ENCODE assay signal across 23 mouse cellular contexts in genomic region chr2:125788351-125788750, GRCm38 (mm10). TPM values are rescaled to one million over a fixed set of nuclear protein-coding genes. Genes with fewer than 3 reads are reported as not detected.
DNase-seq lines count a peak whose midpoint lies in the region; ATAC-seq and TF ChIP-seq lines count a peak whose summit lies in the region.
"Had no signal": no experiment of that assay in that cellular context is flagged by ENCODE, and none has a peak within 500 bp of the region (broad histone marks: within the 10 kb centered on the region; RNA-seq: fewer than 3 reads in every experiment).

No protein-coding gene starts in this region.

- no peak for TF ChIP-seq EP300 in MEL (IDR thresholded peaks at IDR 0.05; ENCODE audit: low read depth in 1 of 2, low read length in 2 of 2)

- no peaks in the 10 kb centered on the region for H3K9me3 ChIP-seq in MEL (replicated peaks; ENCODE audit: insufficient read depth, low read length)
- H3K9me3 ChIP-seq in hindbrain, embryonic 11.5 days (ENCODE audit: control insufficient read depth, low read length): no peaks in the 10 kb centered on the region
- no peaks in the 10 kb centered on the region for H3K9me3 ChIP-seq in forebrain, embryonic 15.5 days
- H3K9me3 ChIP-seq: embryonic facial prominence, embryonic 15.5 days; forebrain, embryonic 10.5 days; hindbrain, embryonic 12.5 days; limb, embryonic 15.5 days; midbrain, embryonic 15.5 days had no signal

- ATAC-seq in granulocyte monocyte progenitor cell, adult 5-6 weeks (replicated peaks; ENCODE audit: poor library complexity, severe bottlenecking): peak; percentile 15; the same call in 1 of the 2 replicates
- no peak for ATAC-seq in hindbrain, embryonic 11.5 days (ENCODE audit: low FRiP score)
- no peak for ATAC-seq in forebrain, embryonic 15.5 days (replicated peaks)
- ATAC-seq: lung, postnatal 0 days; midbrain, embryonic 15.5 days; Patski had no signal

- H3K9ac ChIP-seq in MEL (ENCODE audit: control insufficient read depth, low read depth, low read length, poor library complexity, severe bottlenecking): no peak overlapping the region
- H3K9ac ChIP-seq in hindbrain, embryonic 11.5 days (ENCODE audit: low read depth, low read length): no peak overlapping the region
- H3K9ac ChIP-seq in forebrain, embryonic 15.5 days (replicated peaks): no peak overlapping the region
- H3K9ac ChIP-seq: embryonic facial prominence, embryonic 15.5 days; hindbrain, embryonic 12.5 days; limb, embryonic 15.5 days; midbrain, embryonic 15.5 days had no signal

- no peak overlapping the region for H3K4me2 ChIP-seq in hindbrain, embryonic 11.5 days (replicated peaks; ENCODE audit: low read depth, low read length)
- no peak overlapping the region for H3K4me2 ChIP-seq in forebrain, embryonic 15.5 days (replicated peaks)
- H3K4me2 ChIP-seq: embryonic facial prominence, embryonic 15.5 days; hindbrain, embryonic 12.5 days; limb, embryonic 15.5 days; midbrain, embryonic 15.5 days had no signal

- no peak overlapping the region for H3K4me3 ChIP-seq in MEL (ENCODE audit: control insufficient read depth in 1 of 2, insufficient read depth in 1 of 2, low read depth in 2 of 2, low read length in 2 of 2)
- H3K4me3 ChIP-seq in hindbrain, embryonic 11.5 days (ENCODE audit: low read depth, low read length): no peak overlapping the region
- H3K4me3 ChIP-seq in forebrain, embryonic 15.5 days: no peak overlapping the region
- H3K4me3 ChIP-seq: embryonic facial prominence, embryonic 15.5 days; forebrain, embryonic 10.5 days; hindbrain, embryonic 12.5 days; limb, embryonic 15.5 days; midbrain, embryonic 15.5 days had no signal

- TF ChIP-seq CTCF in MEL (IDR thresholded peaks at IDR 0.05 in 2 of 3, conservative IDR thresholded peaks at IDR 0.05 in 1 of 3; ENCODE audit: control insufficient read depth in 1 of 3, insufficient read depth in 1 of 3, low read depth in 2 of 3, low read length in 3 of 3, poor library complexity in 1 of 3, severe bottlenecking in 1 of 3): no peak

- peaks cover 0 to 24% of the 10 kb centered on the region in 2 experiments; a peak in 3 of 4 replicates for H3K4me1 ChIP-seq in MEL (ENCODE audit: control insufficient read depth in 1 of 2, insufficient read depth in 2 of 2, low read length in 2 of 2)
- no peaks in the 10 kb centered on the region for H3K4me1 ChIP-seq in hindbrain, embryonic 11.5 days (replicated peaks; ENCODE audit: control insufficient read depth, insufficient read depth, low read length)
- no peaks in the 10 kb centered on the region for H3K4me1 ChIP-seq in forebrain, embryonic 15.5 days
- H3K4me1 ChIP-seq: limb, embryonic 15.5 days had no signal

- peak; percentile 21 for DNase-seq in lung, postnatal 36 days
- no peak for DNase-seq in lung, postnatal 4 days
- peak; percentile 20 for DNase-seq in MEL (ENCODE audit: low read depth, low spot score)
- DNase-seq in hindbrain, embryonic 11.5 days (ENCODE audit: low spot score): no peak
- DNase-seq in thymus, postnatal 36 days: no peak
- DNase-seq: adrenal gland, postnatal 14 days; cerebellum, adult 18-20 months; cerebellum, postnatal 25 days; gastrocnemius, postnatal 14 days; layer of hippocampus, postnatal 36 days; retina, postnatal 1 day; right cerebral cortex, postnatal 4 days; thymus, postnatal 14 days had no signal

- H3K79me2 ChIP-seq in MEL (ENCODE audit: control insufficient read depth, insufficient read depth, low read length, poor library complexity): no peaks in the 10 kb centered on the region

- TF ChIP-seq RAD21 in MEL (IDR thresholded peaks at IDR 0.05; ENCODE audit: low read depth, low read length): no peak

- H3K27me3 ChIP-seq in MEL (ENCODE audit: control insufficient read depth in 1 of 2, insufficient read depth in 2 of 2, low read length in 2 of 2): no peaks in the 10 kb centered on the region
- no peaks in the 10 kb centered on the region for H3K27me3 ChIP-seq in hindbrain, embryonic 11.5 days (ENCODE audit: control insufficient read depth, insufficient read depth, low read length)
- no peaks in the 10 kb centered on the region for H3K27me3 ChIP-seq in forebrain, embryonic 15.5 days
- H3K27me3 ChIP-seq: embryonic facial prominence, embryonic 15.5 days; hindbrain, embryonic 12.5 days; limb, embryonic 15.5 days; midbrain, embryonic 15.5 days; Patski had no signal

- no peak for TF ChIP-seq POLR2A in MEL (IDR thresholded peaks at IDR 0.05; ENCODE audit: control insufficient read depth in 1 of 2, insufficient read depth in 1 of 2, low read depth in 1 of 2, low read length in 2 of 2, poor library complexity in 1 of 2)

- no peak overlapping the region for H3K27ac ChIP-seq in MEL (ENCODE audit: control insufficient read depth, low read depth, low read length)
- no peak overlapping the region for H3K27ac ChIP-seq in hindbrain, embryonic 11.5 days (ENCODE audit: low read depth, low read length)
- no peak overlapping the region for H3K27ac ChIP-seq in forebrain, embryonic 15.5 days (replicated peaks)
- H3K27ac ChIP-seq: embryonic facial prominence, embryonic 15.5 days; forebrain, embryonic 10.5 days; hindbrain, embryonic 12.5 days; kidney, postnatal 0 days; limb, embryonic 15.5 days; midbrain, embryonic 15.5 days had no signal

- peaks cover 0 to 18% of the 10 kb centered on the region in 2 experiments; a peak in 2 of 4 replicates for H3K36me3 ChIP-seq in MEL (ENCODE audit: control insufficient read depth in 1 of 2, insufficient read depth in 2 of 2, low read length in 2 of 2)
- no peaks in the 10 kb centered on the region for H3K36me3 ChIP-seq in hindbrain, embryonic 11.5 days (ENCODE audit: control insufficient read depth, insufficient read depth, low read length)
- no peaks in the 10 kb centered on the region for H3K36me3 ChIP-seq in forebrain, embryonic 15.5 days
- H3K36me3 ChIP-seq: embryonic facial prominence, embryonic 15.5 days; forebrain, embryonic 10.5 days; hindbrain, embryonic 12.5 days; limb, embryonic 15.5 days; midbrain, embryonic 15.5 days had no signal

TF ChIP-seq in MEL, 35 proteins besides CTCF, POLR2A, EP300 and RAD21:
- TF ChIP-seq MXI1 (IDR thresholded peaks at IDR 0.05; ENCODE audit: low read depth, low read length) (no peak), ETS1 (IDR thresholded peaks at IDR 0.05; ENCODE audit: low read depth, low read length) (no peak), MYC (IDR thresholded peaks at IDR 0.05; ENCODE audit: low read depth, low read length) (no peak), ZNF384 (IDR thresholded peaks at IDR 0.05; ENCODE audit: low read depth, low read length) (peak; percentile 35; the same call in 1 of the 2 replicates)

RNA-seq across cellular contexts. Expression of gene Secisbp2l, which starts 5.7 kb away (rescaled TPM):
- total RNA-seq in MEL (2012; rRNA removed): 7.3 and 7.6 TPM in 2 replicates
- 10 to 100 TPM in 1 of 2 experiments, not detected in 1; 10.9 TPM for polyA plus RNA-seq in MEL (2012; ENCODE audit: insufficient read depth in 1 of 2, insufficient read length in 2 of 2, low read depth in 1 of 2, low replicate concordance in 2 of 2, missing spikeins in 1 of 2)
- 11.2 and 20.4 TPM in 2 replicates for total RNA-seq in granulocyte monocyte progenitor cell, adult 5-6 weeks (2014; fragmentation: Nextera tagmentation)
- total RNA-seq in granulocyte monocyte progenitor cell, adult 5-6 weeks (2017): 14.2 and 17.7 TPM in 2 replicates
- polyA plus RNA-seq in hindbrain, embryonic 11.5 days (2014; fragmentation: Nextera tagmentation; extraction: Ambion mirVana): 29.2 and 32.4 TPM in 2 replicates
- 29.6 and 30.7 TPM in 2 replicates for polyA plus RNA-seq in forebrain, embryonic 15.5 days (2015; fragmentation: Nextera tagmentation; extraction: Ambion mirVana)

Comparison
In these comparisons a context has a peak if more than half of its experiments do, and no peak if none do; other contexts are left out.
1. DNase-seq: peak in lung, postnatal 36 days (single experiment) and MEL (single experiment); none in lung, postnatal 4 days (0 of 2), hindbrain, embryonic 11.5 days (single experiment) and thymus, postnatal 36 days (0 of 2).